Mouse (Mus musculus): ENCODE measurements around the gene Hcar2. TPM values are rescaled to one million over a fixed set of nuclear protein-coding genes. Genes with fewer than 3 reads are reported as not detected.

Hcar2 gene
- not detected in 2 replicates for polyA plus RNA-seq (2016; fragmentation: Nextera tagmentation; extraction: Ambion mirVana)

- Histone ChIP-seq H3K4me2 (replicated peaks) (no peak within 1 kb of the TSS), H3K9me3 (no peaks in the 10 kb centered on the region), H3K4me1 (no peaks in the 10 kb centered on the region), H3K4me3 (no peak within 1 kb of the TSS), H3K9ac (replicated peaks) (no peak within 1 kb of the TSS), H3K36me3 (no peaks in the 10 kb centered on the region), H3K27ac (replicated peaks) (no peak within 1 kb of the TSS), H3K27me3 (no peaks in the 10 kb centered on the region)
- 91% methylated on average over 12 of the region's 12 CpGs for WGBS
- ATAC-seq (ENCODE audit: low FRiP score, low read depth), result no peak
Observed at GRCm38 (mm10) chr5:123865365-123865764, at the start of gene Hcar2. Gene Hcar2, minus strand, starts transcription at chr5:123865499.

DNA sequence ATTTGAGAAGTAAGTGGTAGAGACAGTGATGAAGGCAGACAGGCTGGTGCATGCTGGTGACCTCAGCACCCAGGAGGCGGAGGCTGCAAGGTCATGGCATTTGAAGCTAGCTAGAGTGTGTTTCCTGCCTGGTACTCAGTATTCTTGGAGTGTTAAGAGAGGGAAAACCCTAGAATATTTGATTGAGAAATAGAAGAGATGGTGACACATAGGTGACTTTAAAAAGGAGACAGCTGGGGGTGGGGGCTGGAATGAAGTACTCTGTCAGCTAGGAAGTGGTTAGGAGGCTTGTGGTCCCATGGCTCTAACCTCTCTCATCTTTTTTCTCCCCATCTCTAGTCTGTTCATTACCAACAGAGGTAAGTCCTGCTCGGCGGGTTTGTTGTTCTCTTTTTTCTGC is 49.6 kb upstream of the Hcar2 start:
- H3K4me3 ChIP-seq, result no peak overlapping the region
- ATAC-seq (ENCODE audit: low FRiP score, low read depth), result no peak
- no peaks in the 10 kb centered on the region for H3K9me3 ChIP-seq
- no peaks in the 10 kb centered on the region for H3K27me3 ChIP-seq
- no peak overlapping the region for H3K9ac ChIP-seq (replicated peaks)
- peaks cover 64% of the 10 kb centered on the region for H3K36me3 ChIP-seq
- H3K4me1 ChIP-seq, result no peaks in the 10 kb centered on the region
- 95% methylated on average over 3 of the region's 3 CpGs for WGBS
- H3K27ac ChIP-seq (replicated peaks), result no peak overlapping the region
- no peak overlapping the region for H3K4me2 ChIP-seq (replicated peaks)

DNA sequence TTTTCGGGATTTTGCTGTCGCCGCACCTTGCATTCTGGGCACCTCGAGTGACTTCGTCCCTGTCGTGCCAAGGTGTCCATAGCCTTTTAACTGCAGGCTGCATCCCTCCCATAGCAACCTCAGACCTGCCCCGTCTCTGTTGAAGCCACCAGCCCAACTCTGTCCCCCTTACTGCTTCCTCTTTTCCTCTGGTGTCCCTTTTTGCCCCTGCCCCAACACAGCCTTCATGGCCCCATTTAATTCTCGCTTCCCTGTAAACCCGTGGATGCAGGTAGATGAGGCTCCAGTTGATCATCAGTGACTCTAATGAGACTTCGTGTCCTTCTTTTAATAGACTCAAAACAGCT is 42.3 kb upstream of the Hcar2 start:
- Histone ChIP-seq H3K4me3 (peak overlapping the region; percentile 98), H3K27ac (replicated peaks) (peak overlapping the region; percentile 84), H3K4me1 (peaks cover 16% of the 10 kb centered on the region), H3K4me2 (replicated peaks) (peak overlapping the region; percentile 96), H3K36me3 (peaks cover 35% of the 10 kb centered on the region), H3K9ac (replicated peaks) (peak overlapping the region; percentile 99), H3K27me3 (no peaks in the 10 kb centered on the region), H3K9me3 (no peaks in the 10 kb centered on the region)
- WGBS, result 6% methylated on average over 10 of the region's 10 CpGs
- ATAC-seq (ENCODE audit: low FRiP score, low read depth), result peak; percentile 7; the same call in 1 of the 2 replicates

- ATAC-seq (ENCODE audit: low FRiP score, low read depth), result peak; percentile 97
Observed at GRCm38 (mm10) chr5:123906976-123907630, 41.8 kb upstream of the Hcar2 start, which contains the start of gene Denr. Gene Denr, plus strand, starts transcription at chr5:123907175.

DNA sequence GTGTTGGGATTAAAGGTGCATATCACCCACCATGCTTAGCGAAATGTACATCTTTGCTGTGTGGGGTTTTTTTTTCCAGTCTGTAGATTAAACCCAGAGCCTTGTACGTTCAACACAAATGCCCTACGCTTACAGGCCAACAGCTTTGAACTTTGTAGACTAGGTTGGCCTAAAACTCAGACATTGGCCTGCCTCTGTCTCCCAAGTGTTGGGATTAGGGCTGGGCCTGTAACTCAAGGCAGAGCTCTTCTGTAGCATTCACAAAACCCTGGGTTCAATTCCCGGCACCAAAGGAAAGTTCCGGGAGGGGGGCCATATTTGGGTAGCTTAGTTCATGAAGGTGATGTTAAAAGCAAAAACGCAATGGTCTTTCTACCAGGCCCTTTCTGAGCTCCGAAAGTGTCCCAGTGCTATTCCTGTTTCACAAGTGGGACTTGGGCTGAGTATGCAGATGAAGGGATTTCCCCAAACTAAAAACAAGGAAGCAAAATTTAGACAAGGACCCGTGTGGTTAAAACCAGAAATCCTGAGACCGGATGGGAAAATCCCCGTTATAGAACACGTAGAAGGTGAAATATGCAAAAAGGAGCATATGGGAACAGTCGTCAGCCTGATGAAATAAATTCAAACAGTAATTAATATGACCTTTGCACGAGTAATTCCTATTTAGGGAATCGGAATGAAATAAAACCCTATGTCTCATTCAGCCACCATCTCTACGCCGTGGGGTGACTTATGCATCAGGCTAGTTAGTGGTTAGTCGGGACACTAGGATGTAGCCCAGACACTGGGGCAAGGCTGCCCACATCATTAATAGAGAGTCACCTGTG is 41.1 kb upstream of the Hcar2 start:
- Histone ChIP-seq H3K9ac (replicated peaks) (no peak overlapping the region; the same call in 1 of the 2 replicates), H3K4me3 (peak overlapping the region; percentile 98), H3K27me3 (no peaks in the 10 kb centered on the region), H3K4me1 (peaks cover 16% of the 10 kb centered on the region), H3K9me3 (no peaks in the 10 kb centered on the region), H3K36me3 (peaks cover 29% of the 10 kb centered on the region), H3K27ac (replicated peaks) (no peak overlapping the region), H3K4me2 (replicated peaks) (peak overlapping the region; percentile 44)
- 73% methylated on average over 17 of the region's 17 CpGs for WGBS
- ATAC-seq (ENCODE audit: low FRiP score, low read depth), result no peak; the same call in 1 of the 2 replicates

More at GRCm38 (mm10) chr5:123906976-123907630, 41.8 kb upstream of the Hcar2 start, which contains the start of gene Denr:
- peak within 1 kb of the TSS; percentile 96 for H3K4me2 ChIP-seq (replicated peaks)
- H3K9me3 ChIP-seq, result no peaks in the 10 kb centered on the region
- peaks cover 16% of the 10 kb centered on the region for H3K4me1 ChIP-seq
- H3K27ac ChIP-seq (replicated peaks), result peak within 1 kb of the TSS; percentile 84
- peaks cover 30% of the 10 kb centered on the region for H3K36me3 ChIP-seq
- no peaks in the 10 kb centered on the region for H3K27me3 ChIP-seq
- peak within 1 kb of the TSS; percentile 98 for H3K4me3 ChIP-seq
- peak within 1 kb of the TSS; percentile 99 for H3K9ac ChIP-seq (replicated peaks)
- under 1% methylated on average over 61 of the region's 61 CpGs for WGBS

- no peak overlapping the region for H3K4me2 ChIP-seq (replicated peaks)
- H3K4me1 ChIP-seq, result peaks cover 16% of the 10 kb centered on the region
- no peak overlapping the region for H3K27ac ChIP-seq (replicated peaks)
- no peaks in the 10 kb centered on the region for H3K9me3 ChIP-seq
- H3K9ac ChIP-seq (replicated peaks), result no peak overlapping the region
- ATAC-seq (ENCODE audit: low FRiP score, low read depth), result no peak
- H3K4me3 ChIP-seq, result no peak overlapping the region
- WGBS, result 75% methylated on average over 11 of the region's 11 CpGs
- H3K27me3 ChIP-seq, result no peaks in the 10 kb centered on the region
- peaks cover 9% of the 10 kb centered on the region for H3K36me3 ChIP-seq
Observed at GRCm38 (mm10) chr5:123904059-123904672, 38.9 kb upstream of the Hcar2 start.

- no peak overlapping the region for H3K4me2 ChIP-seq (replicated peaks)
- no peaks in the 10 kb centered on the region for H3K36me3 ChIP-seq
- H3K4me1 ChIP-seq, result no peaks in the 10 kb centered on the region
- H3K9ac ChIP-seq (replicated peaks), result no peak overlapping the region
- H3K9me3 ChIP-seq, result no peaks in the 10 kb centered on the region
- H3K4me3 ChIP-seq, result no peak overlapping the region
- H3K27ac ChIP-seq (replicated peaks), result no peak overlapping the region
- 84% methylated on average over 13 of the region's 13 CpGs for WGBS
- no peaks in the 10 kb centered on the region for H3K27me3 ChIP-seq
- ATAC-seq (ENCODE audit: low FRiP score, low read depth), result no peak
Observed at GRCm38 (mm10) chr5:123897352-123897751, 32.1 kb upstream of the Hcar2 start.

DNA sequence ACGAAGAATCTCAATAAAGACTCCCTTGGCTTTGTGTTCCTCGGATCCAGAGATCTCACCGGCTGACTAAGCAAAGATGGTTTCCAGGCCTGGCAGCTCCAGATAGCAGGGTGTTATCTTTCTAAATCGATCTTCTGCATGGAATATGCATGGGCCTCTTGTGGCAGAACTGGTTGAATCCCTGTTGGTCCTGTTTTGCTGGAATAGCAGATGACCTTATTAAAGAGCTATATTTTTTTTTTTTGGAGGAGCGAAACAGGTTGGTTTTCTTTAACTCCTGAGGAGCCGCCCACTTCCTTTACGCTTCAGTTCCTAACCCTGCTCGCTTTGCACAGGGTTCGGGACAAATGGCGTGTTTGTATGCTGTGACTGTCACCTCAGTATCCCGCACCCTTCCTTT is 31.1 kb upstream of the Hcar2 start:
- WGBS, result 87% methylated on average over 11 of the region's 11 CpGs

DNA sequence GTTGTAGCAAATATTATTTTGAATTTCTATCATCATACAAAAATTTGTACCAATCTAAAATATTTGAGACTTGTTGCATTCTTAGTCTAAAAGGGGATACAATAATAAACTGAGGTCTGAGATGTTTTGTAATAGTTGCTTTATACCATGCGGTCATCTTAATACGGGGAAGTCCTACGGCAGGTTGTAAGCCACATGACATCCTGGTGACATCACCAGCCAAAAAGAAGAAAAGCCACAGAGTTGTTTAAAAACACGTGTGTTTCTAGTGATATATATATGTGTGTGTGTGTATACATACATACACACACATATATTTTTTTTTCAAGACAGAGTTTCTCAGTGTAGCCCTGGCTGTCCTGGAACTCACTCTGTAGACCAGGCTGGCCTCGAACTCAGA is 28.2 kb upstream of the Hcar2 start:
- H3K4me3 ChIP-seq, result no peak overlapping the region
- no peak overlapping the region for H3K27ac ChIP-seq (replicated peaks)
- no peaks in the 10 kb centered on the region for H3K36me3 ChIP-seq
- no peaks in the 10 kb centered on the region for H3K9me3 ChIP-seq
- no peaks in the 10 kb centered on the region for H3K27me3 ChIP-seq
- H3K4me2 ChIP-seq (replicated peaks), result no peak overlapping the region
- no peaks in the 10 kb centered on the region for H3K4me1 ChIP-seq
- no peak overlapping the region for H3K9ac ChIP-seq (replicated peaks)
- no peak for ATAC-seq (ENCODE audit: low FRiP score, low read depth)
- 89% methylated on average over 5 of the region's 5 CpGs for WGBS

More for the DNA sequence above, 31.1 kb upstream of the Hcar2 start:
- Histone ChIP-seq H3K9me3 (no peaks in the 10 kb centered on the region), H3K27ac (replicated peaks) (no peak overlapping the region), H3K27me3 (no peaks in the 10 kb centered on the region), H3K36me3 (no peaks in the 10 kb centered on the region), H3K9ac (replicated peaks) (no peak overlapping the region), H3K4me3 (no peak overlapping the region), H3K4me1 (no peaks in the 10 kb centered on the region), H3K4me2 (replicated peaks) (no peak overlapping the region)
- ATAC-seq (ENCODE audit: low FRiP score, low read depth), result no peak

DNA sequence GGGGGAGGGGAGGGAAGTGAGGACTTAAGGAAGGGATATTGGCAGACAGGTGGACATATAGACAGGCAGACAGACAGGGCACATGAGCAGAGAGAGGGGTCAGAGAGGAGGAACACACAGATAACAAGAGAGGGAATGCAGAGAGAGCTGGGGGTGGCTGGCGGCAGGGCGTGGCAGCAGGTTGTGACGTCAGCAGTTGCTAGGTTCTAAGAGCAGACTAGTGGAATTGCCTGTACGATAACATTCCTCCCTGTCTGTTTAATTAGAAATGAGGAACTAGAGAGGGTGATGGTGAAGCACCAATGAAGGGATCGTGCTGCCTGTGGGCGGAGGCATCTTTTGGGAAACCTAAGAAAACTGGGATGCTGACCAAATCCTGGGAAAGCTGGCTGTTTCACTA is 26.4 kb upstream of the Hcar2 start:
- Histone ChIP-seq H3K4me3 (no peak overlapping the region), H3K36me3 (no peaks in the 10 kb centered on the region), H3K9ac (replicated peaks) (no peak overlapping the region), H3K4me1 (no peaks in the 10 kb centered on the region), H3K9me3 (no peaks in the 10 kb centered on the region), H3K27ac (replicated peaks) (no peak overlapping the region), H3K27me3 (no peaks in the 10 kb centered on the region), H3K4me2 (replicated peaks) (no peak overlapping the region)
- 40% methylated on average over 6 of the region's 6 CpGs for WGBS
- ATAC-seq (ENCODE audit: low FRiP score, low read depth), result no peak

DNA sequence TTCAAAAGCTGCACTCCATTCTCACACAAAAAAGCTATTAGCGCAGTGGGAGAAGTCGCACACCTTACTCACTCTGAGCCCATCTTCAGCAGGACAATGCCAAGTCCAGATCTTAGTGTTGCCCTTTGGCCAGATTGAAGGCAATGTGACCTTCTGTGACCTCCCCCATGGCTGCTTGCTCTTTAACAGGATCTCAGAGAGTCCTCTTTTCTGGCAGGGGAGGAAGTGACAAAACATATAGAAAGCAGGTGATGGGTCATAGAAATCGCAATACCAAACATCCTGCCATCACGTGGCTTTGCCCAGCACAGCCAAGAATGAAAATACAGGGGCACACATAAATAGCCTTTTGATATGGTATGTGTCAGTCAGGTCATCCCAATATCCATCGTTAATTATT is 25.7 kb upstream of the Hcar2 start:
- no peak overlapping the region for H3K9ac ChIP-seq (replicated peaks)
- no peak overlapping the region for H3K4me3 ChIP-seq
- 78% methylated on average over 5 of the region's 5 CpGs for WGBS
- no peak overlapping the region for H3K4me2 ChIP-seq (replicated peaks)
- H3K9me3 ChIP-seq, result no peaks in the 10 kb centered on the region
- H3K4me1 ChIP-seq, result no peaks in the 10 kb centered on the region
- H3K36me3 ChIP-seq, result no peaks in the 10 kb centered on the region
- no peak overlapping the region for H3K27ac ChIP-seq (replicated peaks)
- no peaks in the 10 kb centered on the region for H3K27me3 ChIP-seq
- no peak for ATAC-seq (ENCODE audit: low FRiP score, low read depth)

DNA sequence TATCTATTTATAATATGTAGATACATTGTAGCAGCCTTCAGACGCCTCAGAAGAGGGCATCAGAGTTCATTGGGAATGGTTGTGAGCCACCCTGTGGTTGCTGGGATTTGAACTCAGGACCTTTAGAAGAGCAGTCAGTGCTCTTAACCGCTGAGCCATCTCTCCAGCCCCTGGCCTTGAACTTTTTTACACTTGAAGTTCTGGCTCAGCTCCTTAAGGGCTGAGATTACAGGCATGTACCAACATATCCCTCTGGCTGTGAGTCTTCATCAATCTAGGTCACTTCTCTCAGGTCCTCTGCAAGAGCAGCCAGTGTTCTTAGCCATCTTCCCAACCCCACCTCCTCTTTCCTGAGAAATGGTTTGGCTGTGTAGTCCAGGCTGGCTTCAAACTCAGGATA is 25.0 kb upstream of the Hcar2 start:
- 71% methylated on average over 2 of the region's 2 CpGs for WGBS
- no peak for ATAC-seq (ENCODE audit: low FRiP score, low read depth)

More for the DNA sequence above, 25.0 kb upstream of the Hcar2 start:
- no peaks in the 10 kb centered on the region for H3K27me3 ChIP-seq
- no peaks in the 10 kb centered on the region for H3K9me3 ChIP-seq
- no peak overlapping the region for H3K27ac ChIP-seq (replicated peaks)
- no peaks in the 10 kb centered on the region for H3K4me1 ChIP-seq
- no peak overlapping the region for H3K9ac ChIP-seq (replicated peaks)
- no peak overlapping the region for H3K4me2 ChIP-seq (replicated peaks)
- H3K4me3 ChIP-seq, result no peak overlapping the region
- H3K36me3 ChIP-seq, result no peaks in the 10 kb centered on the region

Measured in midbrain, embryonic 12.5 days (tissue).